Mouse (Mus musculus): ENCODE data around the gene Cacna1d.

DNA sequence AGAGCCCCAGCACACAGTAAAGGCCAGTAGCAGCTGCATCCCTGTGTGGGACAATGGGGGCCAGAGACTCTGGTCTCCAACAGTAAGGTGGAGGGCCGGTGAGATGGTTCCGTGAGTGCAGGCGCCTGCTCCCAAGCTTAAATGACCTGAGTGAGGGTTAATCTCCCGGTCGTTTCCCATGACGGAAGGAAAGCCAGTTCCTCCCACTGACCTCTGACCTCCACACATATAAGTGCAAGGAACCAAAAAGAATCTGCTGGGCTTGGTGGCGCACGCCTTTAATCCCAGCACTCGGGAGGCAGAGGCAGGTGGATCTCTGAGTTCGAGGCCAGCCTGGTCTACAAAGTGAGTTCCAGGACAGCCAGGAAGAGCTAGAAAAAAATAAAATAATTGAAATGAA lies 37.1 kb upstream of the Cacna1d start:
- TF ChIP-seq CTCF (IDR thresholded peaks at IDR 0.05; ENCODE audit: control insufficient read depth, insufficient read depth, insufficient read length), result no peak
- no peak for TF ChIP-seq MAX (IDR thresholded peaks at IDR 0.05)
- no peak for TF ChIP-seq CEBPB (IDR thresholded peaks at IDR 0.05; ENCODE audit: low read depth)
- TF ChIP-seq MYOD1 (IDR thresholded peaks at IDR 0.05; ENCODE audit: control insufficient read depth, insufficient read length, low read depth), result no peak
- no peak for TF ChIP-seq MYOG (IDR thresholded peaks at IDR 0.05; ENCODE audit: control insufficient read depth, extremely low read depth, insufficient read length)
- TF ChIP-seq FOSL1 (IDR thresholded peaks at IDR 0.05; ENCODE audit: insufficient read depth, low read length, poor library complexity, severe bottlenecking), result no peak
- TF ChIP-seq USF1 (IDR thresholded peaks at IDR 0.05; ENCODE audit: low read depth), result no peak
